Mouse (Mus musculus): ENCODE data around the gene Ctu2. TPM values are rescaled to one million over a fixed set of nuclear protein-coding genes. Genes with fewer than 3 reads are reported as not detected.

The Ctu2 gene
- 11.3 and 11.4 TPM in 2 replicates for polyA plus RNA-seq (2012; rRNA removed)

DNA sequence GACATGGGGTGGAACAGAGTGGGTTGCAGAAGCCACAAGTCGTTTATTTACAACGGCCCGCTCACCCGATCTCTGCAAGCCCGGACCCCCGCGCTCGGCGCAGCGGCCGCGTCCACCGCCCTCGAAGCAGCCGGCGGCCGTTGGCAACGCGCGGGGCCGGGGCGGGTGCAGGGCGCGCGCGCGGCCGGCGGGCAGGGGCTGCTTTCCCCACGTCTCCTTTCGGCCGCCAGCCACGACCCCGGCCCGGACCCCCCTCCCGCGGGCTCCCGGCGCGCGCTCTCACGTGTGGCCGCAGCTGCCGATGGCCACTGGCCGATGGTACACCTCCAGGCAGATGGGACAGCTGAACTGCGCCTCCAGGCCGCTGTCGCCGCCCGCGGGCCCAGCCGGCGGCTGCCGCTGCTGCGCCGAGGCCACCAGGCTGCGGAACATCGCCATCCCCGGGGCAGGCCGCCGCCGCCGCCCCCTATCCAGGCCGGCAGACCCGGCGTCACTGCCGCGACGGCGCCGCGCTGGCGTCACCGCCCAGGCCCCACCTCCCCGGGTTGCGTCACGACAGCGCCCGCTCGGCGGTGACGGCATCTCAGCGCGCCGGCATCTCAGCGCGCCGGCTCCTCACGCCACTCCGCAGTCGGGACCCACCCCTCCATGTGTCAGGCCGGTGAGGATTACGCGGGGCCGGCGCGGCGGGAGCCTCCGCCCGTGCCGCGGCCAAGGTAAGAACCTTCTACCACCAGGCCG, at the start of gene Ctu2, which contains the start of gene Rnf166:
Gene Ctu2 (plus strand): TSS at position 564 of the 741 bp plus-strand sequence.
Gene Rnf166 (minus strand): TSS at position 485 of the 741 bp plus-strand sequence.

DNA sequence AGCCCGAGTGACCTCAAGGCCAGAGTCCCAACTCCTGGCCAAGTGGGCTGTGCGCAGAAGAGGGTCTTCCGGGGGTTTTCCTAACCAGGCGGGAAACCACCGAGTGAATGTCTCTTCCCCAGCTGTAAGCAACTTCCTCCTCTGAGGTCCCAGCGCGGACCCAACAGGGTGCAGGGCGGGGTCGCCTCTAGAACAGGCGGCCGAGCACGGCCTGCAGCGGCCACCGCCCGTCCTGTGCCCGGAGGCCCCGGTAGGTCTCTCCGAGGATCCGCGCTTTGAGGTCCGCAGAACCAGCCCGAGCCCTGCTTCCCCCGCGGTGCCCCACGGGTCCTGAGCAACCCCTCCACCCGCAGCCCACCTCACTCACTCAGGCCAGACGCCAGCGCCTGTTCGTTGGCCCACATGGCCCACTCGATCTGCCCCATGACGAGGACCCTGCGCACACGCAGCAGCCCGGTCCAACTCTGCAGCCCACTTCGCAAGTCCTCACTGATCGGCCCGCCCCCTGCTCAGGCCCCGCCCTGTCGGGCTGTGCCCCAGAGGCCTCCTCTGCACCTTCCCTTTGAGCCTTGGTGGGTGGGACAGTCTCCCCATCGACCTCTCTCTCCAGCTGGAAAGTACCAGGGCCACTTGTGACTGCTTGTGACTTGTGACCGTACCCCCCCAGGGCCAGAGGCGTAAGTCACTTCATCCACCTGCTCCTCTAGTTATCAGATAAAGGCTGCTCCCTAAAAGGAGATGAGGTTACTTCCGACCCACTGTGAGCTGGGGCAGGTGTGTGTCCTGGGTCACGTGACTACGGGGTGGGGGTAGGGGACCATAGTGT, 43.3 kb upstream of the Ctu2 start, which contains the start of gene Cyba:
Gene Cyba (minus strand): TSS at position 488 of the 826 bp plus-strand sequence.

DNA sequence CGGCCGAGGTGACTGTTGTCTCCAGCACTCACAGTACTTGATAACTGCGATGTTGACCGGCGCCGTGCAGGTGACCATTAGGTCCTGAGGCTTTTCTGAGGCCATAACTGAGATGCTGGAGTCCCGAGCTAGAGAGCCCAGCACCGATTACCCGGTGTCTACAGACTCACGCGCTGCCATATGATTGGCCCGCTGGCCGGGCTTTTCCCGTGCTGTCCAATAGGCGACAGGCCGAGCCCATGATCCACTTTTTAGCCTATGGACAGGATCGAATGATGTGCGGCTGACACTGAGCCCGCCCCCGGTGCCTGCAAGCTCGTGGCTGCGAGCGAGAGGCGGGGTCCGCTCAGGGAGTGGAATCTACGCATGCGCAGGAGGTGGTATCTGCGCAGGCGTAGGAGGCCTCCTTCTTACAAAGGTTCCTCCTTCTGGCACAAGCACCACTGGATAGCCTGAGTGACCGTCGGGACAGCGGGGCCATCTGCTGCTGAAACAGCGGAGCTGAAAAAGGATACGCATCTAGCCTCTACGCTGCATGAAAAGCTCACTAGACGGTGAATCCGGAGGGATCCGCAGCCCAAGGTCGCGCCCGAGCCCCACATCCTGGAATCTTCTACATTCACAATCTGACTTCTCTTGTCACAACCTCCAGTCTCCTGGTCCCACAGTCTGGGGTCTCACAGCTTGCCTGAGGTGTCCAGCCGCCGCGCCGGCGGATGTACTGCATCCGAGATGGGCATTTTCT, 32.5 kb upstream of the Ctu2 start, which contains the start of gene Mvd:
Gene Mvd (minus strand): TSS at position 161 of the 745 bp plus-strand sequence.

DNA sequence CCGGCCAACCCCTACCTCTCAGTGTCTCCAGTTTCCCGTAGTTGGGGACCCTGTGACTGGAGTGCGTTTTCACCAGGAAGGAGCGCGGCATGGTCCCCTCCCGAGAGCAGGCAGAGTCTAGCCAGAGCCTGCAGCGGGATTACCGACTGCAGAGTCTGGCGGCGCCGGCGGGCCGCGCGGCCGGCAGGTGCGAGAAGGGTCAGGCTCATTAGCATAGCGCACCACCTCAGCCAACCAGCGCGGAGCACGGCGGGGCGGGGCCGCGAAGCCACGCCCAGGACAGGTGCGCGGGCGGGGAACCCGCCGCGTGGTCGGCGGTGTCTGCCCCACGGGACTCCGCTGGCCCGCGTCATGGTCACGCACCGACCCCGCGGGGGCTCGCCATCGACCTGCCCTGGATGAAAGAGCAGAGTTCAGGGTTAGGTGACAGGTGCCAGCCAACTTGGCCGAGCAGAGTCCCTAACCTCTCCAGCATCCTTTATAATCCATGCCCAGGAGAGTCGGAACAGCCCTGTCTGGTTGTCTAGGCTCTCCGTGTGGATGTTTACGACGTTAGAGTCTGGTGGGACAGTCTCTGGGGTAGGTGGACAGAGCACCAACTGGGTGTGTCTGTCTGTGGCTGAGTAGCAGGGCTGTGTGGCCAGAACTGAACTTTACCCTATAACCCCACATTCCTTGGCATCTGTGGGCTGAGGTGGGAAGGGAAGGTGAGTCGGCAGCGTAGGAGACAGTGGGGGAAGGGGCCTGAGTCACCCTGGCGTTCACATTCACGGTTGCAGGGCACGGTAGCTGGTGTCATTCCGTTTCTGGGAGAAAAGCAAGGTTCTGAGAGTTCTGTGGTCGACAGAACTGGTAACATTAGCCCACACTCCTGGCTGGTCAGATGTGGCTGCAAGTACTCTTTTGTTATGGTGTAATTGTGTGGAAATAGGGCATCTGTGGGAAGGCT, 15.1 kb upstream of the Ctu2 start, which contains the start of gene Snai3:
Gene Snai3 (minus strand): TSS at position 210 of the 949 bp plus-strand sequence.

Other genes with a start within 250 kb of the Ctu2 start
- gene Zfpm1, start 194.0 kb upstream of the Ctu2 start, polyA plus RNA-seq (2012; rRNA removed): 56.8 and 69.6 TPM in 2 replicates
- gene Trhr2, start 115.4 kb upstream of the Ctu2 start, polyA plus RNA-seq (2012; rRNA removed): not detected in 2 replicates
- 20.3 and 21.4 TPM in 2 replicates for gene Zc3h18, start 99.5 kb upstream of the Ctu2 start, polyA plus RNA-seq (2012; rRNA removed)
- gene Il17c, start 54.1 kb upstream of the Ctu2 start, polyA plus RNA-seq (2012; rRNA removed): 0.08 and 0.10 TPM in 2 replicates
- 64.4 and 75.2 TPM in 2 replicates for gene Cyba, start 43.2 kb upstream of the Ctu2 start, polyA plus RNA-seq (2012; rRNA removed)
- 18.8 and 20.3 TPM in 2 replicates for gene Mvd, start 32.7 kb upstream of the Ctu2 start, polyA plus RNA-seq (2012; rRNA removed)
- 0.14 and 0.17 TPM in 2 replicates for gene Snai3, start 15.4 kb upstream of the Ctu2 start, polyA plus RNA-seq (2012; rRNA removed)
- gene Rnf166, start 79 bp upstream of the Ctu2 start, polyA plus RNA-seq (2012; rRNA removed): 9.0 and 11.7 TPM in 2 replicates
- gene Piezo1, start 75.2 kb downstream of the Ctu2 start, polyA plus RNA-seq (2012; rRNA removed): 52.1 and 60.1 TPM in 2 replicates
- 58.4 and 71.0 TPM in 2 replicates for gene Cdt1, start 91.9 kb downstream of the Ctu2 start, polyA plus RNA-seq (2012; rRNA removed)
- gene Aprt, start 100.8 kb downstream of the Ctu2 start, polyA plus RNA-seq (2012; rRNA removed): 81.5 and 95.1 TPM in 2 replicates
- gene Galns, start 135.3 kb downstream of the Ctu2 start, polyA plus RNA-seq (2012; rRNA removed): 3.9 and 4.5 TPM in 2 replicates
- 23.7 and 27.7 TPM in 2 replicates for gene Trappc2l, start 135.5 kb downstream of the Ctu2 start, polyA plus RNA-seq (2012; rRNA removed)
- gene Pabpn1l, start 146.6 kb downstream of the Ctu2 start, polyA plus RNA-seq (2012; rRNA removed): not detected in 2 replicates
- gene Cbfa2t3, start 223.0 kb downstream of the Ctu2 start, polyA plus RNA-seq (2012; rRNA removed): 1.3 and 2.1 TPM in 2 replicates